34 mouse cellular contexts compared by ENCODE assay signal in genomic region chr17:64858848-64859247, GRCm38 (mm10). TPM values are rescaled to one million over a fixed set of nuclear protein-coding genes. Genes with fewer than 3 reads are reported as not detected.
DNase-seq lines count a peak whose midpoint lies in the region; ATAC-seq and TF ChIP-seq lines count a peak whose summit lies in the region.
"Had no signal": no experiment of that assay in that cellular context is flagged by ENCODE, and none has a peak within 500 bp of the region (broad histone marks: within the 10 kb centered on the region; RNA-seq: fewer than 3 reads in every experiment).

No protein-coding gene starts in this region.

- no peak overlapping the region for H3K9ac ChIP-seq in liver, embryonic 12.5 days
- H3K9ac ChIP-seq in forebrain, embryonic 16.5 days (replicated peaks; ENCODE audit: low read depth, low read length): no peak overlapping the region
- no peak overlapping the region for H3K9ac ChIP-seq in heart, adult 2 months (ENCODE audit: low read depth, low read length)
- H3K9ac ChIP-seq: embryonic facial prominence, embryonic 13.5 days; forebrain, embryonic 12.5 days; limb, embryonic 13.5 days; liver, embryonic 15.5 days; midbrain, embryonic 12.5 days had no signal

- no peak overlapping the region for H3K4me2 ChIP-seq in liver, embryonic 12.5 days
- H3K4me2 ChIP-seq in forebrain, embryonic 16.5 days (ENCODE audit: low read length): no peak overlapping the region
- H3K4me2 ChIP-seq: embryonic facial prominence, embryonic 13.5 days; forebrain, embryonic 12.5 days; limb, embryonic 13.5 days; liver, embryonic 15.5 days; midbrain, embryonic 12.5 days had no signal

- no peak for TF ChIP-seq EP300 in heart, adult 2 months (IDR thresholded peaks at IDR 0.05; ENCODE audit: insufficient read depth, low read depth, low read length)

- no peaks in the 10 kb centered on the region for H3K36me3 ChIP-seq in liver, embryonic 12.5 days
- no peaks in the 10 kb centered on the region for H3K36me3 ChIP-seq in forebrain, embryonic 16.5 days (ENCODE audit: control insufficient read depth, insufficient read depth)
- no peaks in the 10 kb centered on the region for H3K36me3 ChIP-seq in heart, adult 2 months (ENCODE audit: control insufficient read depth, insufficient read depth, low read length)
- H3K36me3 ChIP-seq: embryonic facial prominence, embryonic 13.5 days; forebrain, embryonic 12.5 days; heart, embryonic 10.5 days; hindbrain, embryonic 10.5 days; limb, embryonic 13.5 days; liver, embryonic 15.5 days; midbrain, embryonic 12.5 days had no signal

- ATAC-seq in liver, embryonic 12.5 days: no peak
- peak; percentile 98 for ATAC-seq in common myeloid progenitor, adult 5-6 weeks (replicated peaks; ENCODE audit: low read depth, poor library complexity, severe bottlenecking)
- peak; percentile 87 for ATAC-seq in megakaryocyte, adult 5-6 weeks (ENCODE audit: poor library complexity, severe bottlenecking)
- ATAC-seq in forebrain, embryonic 16.5 days: no peak
- ATAC-seq: hindbrain, embryonic 16.5 days; intestine, embryonic 16.5 days had no signal

- no peaks in the 10 kb centered on the region for H3K27me3 ChIP-seq in liver, embryonic 12.5 days (replicated peaks)
- no peaks in the 10 kb centered on the region for H3K27me3 ChIP-seq in forebrain, embryonic 16.5 days (replicated peaks; ENCODE audit: control insufficient read depth, insufficient read depth, low read length)
- no peaks in the 10 kb centered on the region for H3K27me3 ChIP-seq in heart, adult 2 months (ENCODE audit: control insufficient read depth, insufficient read depth, low read length)
- H3K27me3 ChIP-seq: embryonic facial prominence, embryonic 13.5 days; forebrain, embryonic 12.5 days; limb, embryonic 13.5 days; liver, embryonic 15.5 days; midbrain, embryonic 12.5 days had no signal

- no peaks in the 10 kb centered on the region for H3K79me2 ChIP-seq in heart, adult 2 months (replicated peaks; ENCODE audit: control insufficient read depth, insufficient read depth, low read length)

- no peak overlapping the region for H3K27ac ChIP-seq in liver, embryonic 12.5 days
- H3K27ac ChIP-seq in forebrain, embryonic 16.5 days (ENCODE audit: low read length): no peak overlapping the region
- H3K27ac ChIP-seq in heart, adult 2 months: no peak overlapping the region
- H3K27ac ChIP-seq: embryonic facial prominence, embryonic 13.5 days; forebrain, embryonic 12.5 days; heart, embryonic 10.5 days; hindbrain, embryonic 10.5 days; layer of hippocampus, adult 2 months; limb, embryonic 13.5 days; liver, embryonic 15.5 days; midbrain, embryonic 12.5 days had no signal

- TF ChIP-seq CTCF in heart, adult 2 months (IDR thresholded peaks at IDR 0.05): no peak

- DNase-seq in liver: peak; percentile 5
- no peak for DNase-seq in urinary bladder, adult 18-20 months (ENCODE audit: low spot score in 2 of 2)
- DNase-seq in thymus, postnatal 25 days: no peak
- DNase-seq in heart, adult 2 months: no peak
- DNase-seq: adrenal gland, postnatal 36 days; cerebellum, adult 11-12 months; cerebellum, postnatal 25 days; embryo, embryonic 11 days; kidney, postnatal 25 days; layer of hippocampus, postnatal 36 days; lung, postnatal 4 days; thymus, postnatal 14 days had no signal

- intact Hi-C loops in heart, adult 2 months (cut with DNase I): no loop called here

- WGBS in liver, embryonic 12.5 days (ENCODE audit: insufficient replicate concordance): 20% methylated on average over 6 of the region's 6 CpGs
- WGBS in forebrain, embryonic 16.5 days: 94% methylated on average over 6 of the region's 6 CpGs
- WGBS in heart, adult 2 months: 56% methylated on average over 6 of the region's 6 CpGs

- H3K9me3 ChIP-seq in liver, embryonic 12.5 days (replicated peaks): no peaks in the 10 kb centered on the region
- no peaks in the 10 kb centered on the region for H3K9me3 ChIP-seq in forebrain, embryonic 16.5 days (ENCODE audit: control insufficient read depth, low read length)
- H3K9me3 ChIP-seq: embryonic facial prominence, embryonic 13.5 days; forebrain, embryonic 12.5 days; heart, embryonic 10.5 days; hindbrain, embryonic 10.5 days; limb, embryonic 13.5 days; liver, embryonic 15.5 days; midbrain, embryonic 12.5 days had no signal

- no peak for TF ChIP-seq POLR2A in heart, adult 2 months (IDR thresholded peaks at IDR 0.05; ENCODE audit: insufficient read depth, low read depth, low read length)

- H3K4me1 ChIP-seq in liver, embryonic 12.5 days: 0 out of 2 replicates have a peak, but pooled peaks cover 5% of the 10 kb centered on the region
- H3K4me1 ChIP-seq in forebrain, embryonic 16.5 days (replicated peaks; ENCODE audit: control insufficient read depth, insufficient read depth, low read length): no peaks in the 10 kb centered on the region
- H3K4me1 ChIP-seq in heart, adult 2 months (ENCODE audit: control insufficient read depth, insufficient read depth, low read length): no peaks in the 10 kb centered on the region
- H3K4me1 ChIP-seq: embryonic facial prominence, embryonic 13.5 days; forebrain, embryonic 12.5 days; heart, embryonic 10.5 days; hindbrain, embryonic 10.5 days; limb, embryonic 13.5 days; liver, embryonic 15.5 days; midbrain, embryonic 12.5 days had no signal

- H3K4me3 ChIP-seq in liver, embryonic 12.5 days: no peak overlapping the region
- no peak overlapping the region for H3K4me3 ChIP-seq in forebrain, embryonic 16.5 days (replicated peaks; ENCODE audit: low read length)
- no peak overlapping the region for H3K4me3 ChIP-seq in heart, adult 2 months
- H3K4me3 ChIP-seq: embryonic facial prominence, embryonic 13.5 days; erythroblast, embryonic 14.5 days; forebrain, embryonic 12.5 days; heart, embryonic 10.5 days; hindbrain, embryonic 10.5 days; layer of hippocampus, adult 2 months; limb, embryonic 13.5 days; liver, embryonic 15.5 days; midbrain, embryonic 12.5 days had no signal

RNA-seq across cellular contexts. Expression of gene 4930583I09Rik, which starts 23.0 kb away (rescaled TPM):
- polyA plus RNA-seq in liver, embryonic 12.5 days (2016; fragmentation: Nextera tagmentation; extraction: Ambion mirVana): not detected in 2 replicates
- not detected in 2 replicates for total RNA-seq in common myeloid progenitor, adult 5-6 weeks (2017)
- not detected in 2 replicates for total RNA-seq in megakaryocyte, adult 5-6 weeks (2015)
- total RNA-seq in megakaryocyte, adult 5-6 weeks (2017): not detected in 2 replicates
- polyA plus RNA-seq in forebrain, embryonic 16.5 days (2015; fragmentation: Nextera tagmentation; extraction: Ambion mirVana): not detected in 2 replicates
- total RNA-seq in heart, adult 2 months (2021): not detected
- polyA plus RNA-seq in heart, adult 2 months (2012; rRNA removed): not detected in 2 replicates
- total RNA-seq: adrenal gland, postnatal 36 days; gastrocnemius, adult 18-20 months; gastrocnemius, postnatal 4 days; layer of hippocampus, adult 2 months; layer of hippocampus, postnatal 36 days; left cerebral cortex, postnatal 10 days; neutrophil, adult 5-6 weeks had no signal
- polyA plus RNA-seq: embryonic facial prominence, embryonic 13.5 days; erythroblast, embryonic 14.5 days; forebrain, embryonic 12.5 days; heart, embryonic 10.5 days; heart, embryonic 16.5 days; hindbrain, embryonic 10.5 days; hindbrain, embryonic 16.5 days; intestine, embryonic 16.5 days; kidney, embryonic 14.5 days; limb, embryonic 13.5 days; liver, embryonic 15.5 days; lung, embryonic 16.5 days; midbrain, embryonic 12.5 days had no signal

Comparison
In these comparisons a context has a peak if more than half of its experiments do, and no peak if none do; other contexts are left out.
1. ATAC-seq: peak in common myeloid progenitor, adult 5-6 weeks (single experiment) and megakaryocyte, adult 5-6 weeks (single experiment); none in liver, embryonic 12.5 days (single experiment) and forebrain, embryonic 16.5 days (single experiment).